Mouse (Mus musculus) frontal cortex, postnatal 10 days (tissue): Measurements from ENCODE around the gene BC030867.
"Not testable (repeated sequence)": the region's sequence is repeated elsewhere in the genome, so short reads cannot be mapped to it uniquely, and the experiment has no call there.

ENCODE experiments used
- DNase-seq, 2 experiments: peaks; one replicate each; pipeline ENCODE4 v3.0.0; 2022; ENCODE audit warnings: low spot score in 2 of 2, mixed read lengths in 1 of 2

Gene BC030867

GRCm38 (mm10) chr11:102249351-102250090 is 839 bp downstream of the BC030867 start:
- no peak for DNase-seq

GRCm38 (mm10) chr11:102257514-102257913 is 8.8 kb downstream of the BC030867 start:
- DNase-seq: no peak

GRCm38 (mm10) chr11:102258095-102258494 is 9.4 kb downstream of the BC030867 start:
- DNase-seq: no peak

GRCm38 (mm10) chr11:102258521-102258920 is 9.8 kb downstream of the BC030867 start:
- DNase-seq: no peak

- no peak for DNase-seq
These were observed 14.5 kb downstream of the BC030867 start for GRCm38 (mm10) chr11:102263211-102263610.

GRCm38 (mm10) chr11:102265816-102266215 is 17.1 kb downstream of the BC030867 start:
- DNase-seq: no peak

GRCm38 (mm10) chr11:102266631-102267355 is 18.1 kb downstream of the BC030867 start:
- DNase-seq: no peak

GRCm38 (mm10) chr11:102267480-102267879 is 18.8 kb downstream of the BC030867 start:
- DNase-seq: peak in 1 of 2 experiments; percentile 63

GRCm38 (mm10) chr11:102268520-102269244 is 20.0 kb downstream of the BC030867 start, which contains the start of gene Asb16:
Gene Asb16 (plus strand): TSS chr11:102268743.
- no peak for DNase-seq

- no peak for DNase-seq
These were observed 27.8 kb downstream of the BC030867 start for GRCm38 (mm10) chr11:102276411-102276915.

GRCm38 (mm10) chr11:102277754-102278153 is 29.1 kb downstream of the BC030867 start:
- DNase-seq: no peak

GRCm38 (mm10) chr11:102279595-102279994 is 30.9 kb downstream of the BC030867 start:
- no peak for DNase-seq

- DNase-seq: not testable (repeated sequence)
These were observed 31.6 kb downstream of the BC030867 start for GRCm38 (mm10) chr11:102280267-102280666.

GRCm38 (mm10) chr11:102283922-102284321 is 35.2 kb downstream of the BC030867 start:
- DNase-seq: no peak

GRCm38 (mm10) chr11:102284501-102285094 is 35.9 kb downstream of the BC030867 start, which contains the start of gene Tmub2:
Gene Tmub2 (plus strand): TSS chr11:102284931.
- DNase-seq: peak; percentile 94 to 95

- DNase-seq: peak in 1 of 2 experiments; percentile 69
These were observed 36.6 kb downstream of the BC030867 start for GRCm38 (mm10) chr11:102285095-102285834.

GRCm38 (mm10) chr11:102287485-102287884 is 38.8 kb downstream of the BC030867 start:
- no peak for DNase-seq

- no peak for DNase-seq
These were observed 39.5 kb downstream of the BC030867 start for GRCm38 (mm10) chr11:102288027-102288804.

GRCm38 (mm10) chr11:102288913-102289312 is 40.2 kb downstream of the BC030867 start:
- DNase-seq: no peak

- DNase-seq: no peak
These were observed 40.9 kb downstream of the BC030867 start for GRCm38 (mm10) chr11:102289511-102290100.
